Mouse (Mus musculus): ENCODE results near the gene Reep3.

- TF ChIP-seq POLR2A (IDR thresholded peaks at IDR 0.05; ENCODE audit: control insufficient read depth, extremely low read depth, insufficient read depth, low read length, poor library complexity) (no peak), CTCF (IDR thresholded peaks at IDR 0.05; ENCODE audit: borderline replicate concordance, control insufficient read depth, extremely low read depth, insufficient read depth, low read length, poor library complexity) (no peak)
These were observed 113.7 kb downstream of the Reep3 start for GRCm38 (mm10) chr10:66983043-66983442.
